Mouse (Mus musculus) cerebellum, adult 9-10 months (tissue): ENCODE data around the gene Gabbr2.

Source experiments
- DNase-seq: peaks from one replicate; pipeline ENCODE4 v3.0.0; 2022

The Gabbr2 gene

DNA sequence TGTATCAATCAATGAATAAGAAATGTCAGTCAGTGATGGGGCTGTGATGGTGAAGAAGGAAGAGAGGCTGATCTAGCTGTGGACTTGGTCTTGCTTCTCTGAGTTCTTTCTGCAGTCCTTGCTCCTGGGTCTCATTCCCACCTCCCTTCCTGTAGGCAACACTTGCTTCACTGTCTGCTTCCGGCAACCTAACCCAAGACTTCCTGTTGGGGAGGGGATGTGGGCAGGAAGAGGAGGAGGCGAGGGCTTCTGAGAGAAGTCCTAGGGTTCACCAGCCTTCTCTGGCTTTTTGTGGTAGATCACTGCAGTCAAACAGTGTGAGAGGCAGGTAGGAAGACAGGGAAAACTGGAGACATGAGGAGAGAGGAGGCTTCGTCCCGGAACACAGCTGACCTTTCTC is 239.4 kb downstream of the Gabbr2 start:
- no peak for DNase-seq

DNA sequence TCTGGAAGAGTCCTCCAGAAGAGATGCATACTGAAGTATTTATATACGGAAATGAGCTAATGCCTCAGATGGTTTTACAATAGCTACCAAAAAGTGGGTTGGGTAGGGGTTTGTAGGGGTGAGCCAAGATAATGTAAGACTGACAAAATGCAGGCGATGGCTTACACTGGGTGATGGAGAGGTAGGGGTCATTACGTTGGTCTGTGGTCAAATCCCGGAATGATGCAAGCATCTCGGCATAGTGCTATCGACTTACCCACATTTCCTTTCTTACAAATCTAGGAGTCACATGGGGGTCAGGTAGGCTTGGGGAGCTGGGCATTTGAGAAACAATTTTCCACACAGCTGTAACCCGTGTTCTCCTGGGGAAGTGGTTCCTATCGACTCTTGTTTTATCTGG is 242.7 kb downstream of the Gabbr2 start:
- DNase-seq = no peak

DNA sequence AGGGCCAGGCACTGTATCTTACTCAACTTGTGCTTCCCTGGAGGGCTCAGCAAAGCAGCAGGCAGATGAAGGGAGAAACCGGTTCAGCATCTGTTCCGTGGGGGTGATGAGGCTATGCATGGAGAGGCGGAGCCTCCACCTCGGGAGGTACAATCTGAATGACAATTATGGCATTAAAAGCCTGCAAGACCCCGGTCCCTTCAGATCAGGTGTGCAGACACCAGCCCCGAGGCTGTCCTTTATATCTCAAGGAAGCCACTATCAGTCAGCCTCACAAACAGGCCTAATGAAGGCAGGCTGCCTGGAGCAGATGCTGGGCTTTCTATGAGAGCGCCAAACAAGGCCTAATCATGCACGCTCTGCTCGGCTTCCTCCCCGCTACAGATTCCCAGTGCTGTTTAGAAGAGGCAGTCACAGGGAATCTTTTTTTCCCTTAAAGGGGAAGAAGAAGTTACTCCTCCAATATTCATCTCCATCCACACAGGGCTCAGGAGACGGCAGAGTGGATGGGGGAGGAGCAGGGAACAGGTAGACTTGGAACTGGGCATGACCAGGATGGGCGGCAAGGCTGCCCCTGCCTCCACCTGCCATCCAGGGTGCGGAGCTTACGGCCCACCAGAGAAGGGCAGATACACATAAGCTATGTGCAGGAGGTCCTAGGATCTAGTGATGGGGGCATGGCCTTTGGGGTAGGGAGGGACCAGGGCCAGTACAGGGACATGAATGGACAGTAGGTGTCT is 244.5 kb downstream of the Gabbr2 start:
- no peak for DNase-seq

DNA sequence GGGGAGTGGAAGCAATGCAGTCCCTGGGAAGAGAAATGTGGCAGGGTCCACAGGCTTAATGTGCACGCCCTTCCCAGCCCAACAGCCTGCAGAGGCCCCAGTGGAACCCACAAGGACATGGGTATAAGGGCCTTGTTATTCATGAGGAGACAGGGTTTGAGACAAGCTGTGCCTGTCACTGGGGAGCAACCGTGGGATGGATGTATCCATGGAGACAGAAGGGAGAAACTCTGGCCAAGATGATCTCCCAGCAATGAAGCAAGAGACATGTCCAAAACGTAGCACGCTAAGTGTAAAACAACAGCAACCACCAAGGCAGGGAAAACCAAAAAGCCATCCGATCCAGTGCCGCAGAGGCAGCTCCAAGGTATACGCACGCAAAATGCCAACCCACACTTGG is 246.1 kb downstream of the Gabbr2 start:
- DNase-seq = no peak

DNA sequence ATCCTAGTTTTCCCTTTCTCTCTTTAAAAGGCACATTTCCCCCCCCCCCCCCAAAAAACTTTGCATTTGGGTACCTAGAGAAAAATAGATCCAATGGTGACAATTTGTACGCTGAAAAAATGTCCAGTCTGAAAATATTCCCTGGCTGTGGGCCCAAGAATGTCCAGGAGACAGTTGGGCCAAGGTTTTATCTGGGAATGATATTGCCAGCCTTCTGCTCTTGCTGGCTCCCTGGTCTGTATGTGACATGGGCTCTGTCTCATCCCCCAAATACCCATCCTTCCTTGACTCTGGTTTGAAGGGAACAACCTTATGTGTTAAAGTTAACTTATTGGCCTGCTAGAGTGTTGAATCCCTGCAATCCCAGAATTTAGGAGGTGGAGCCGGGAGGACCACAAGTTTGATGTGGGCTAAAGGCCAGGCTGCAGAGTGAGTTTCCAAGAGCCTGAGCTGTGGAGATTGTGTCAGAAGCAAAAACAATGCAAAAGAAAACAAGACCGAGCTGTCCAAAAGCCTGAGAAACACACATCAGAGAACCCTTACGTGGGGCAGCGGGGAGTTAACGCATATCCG is 247.0 kb downstream of the Gabbr2 start:
- DNase-seq = peak; percentile 88

DNA sequence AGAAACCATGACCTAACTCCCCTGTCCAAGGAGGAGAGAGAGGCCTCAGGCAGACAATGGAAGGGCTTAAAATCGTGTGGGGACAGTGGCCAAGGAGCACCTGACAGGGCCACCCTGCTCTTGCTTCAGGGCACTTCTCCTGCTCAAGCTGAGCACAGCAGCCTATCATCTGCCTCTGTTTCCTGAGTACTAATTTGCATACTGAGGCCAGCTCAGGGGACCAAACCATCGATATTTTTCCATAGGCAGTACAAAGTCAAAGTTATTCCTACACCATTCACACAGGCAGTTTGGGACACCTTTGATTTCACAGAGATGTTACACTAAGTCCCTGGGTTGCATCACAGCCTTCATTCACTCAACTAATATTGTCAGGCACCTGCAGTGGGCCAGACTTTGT is 249.1 kb downstream of the Gabbr2 start:
- no peak for DNase-seq

DNA sequence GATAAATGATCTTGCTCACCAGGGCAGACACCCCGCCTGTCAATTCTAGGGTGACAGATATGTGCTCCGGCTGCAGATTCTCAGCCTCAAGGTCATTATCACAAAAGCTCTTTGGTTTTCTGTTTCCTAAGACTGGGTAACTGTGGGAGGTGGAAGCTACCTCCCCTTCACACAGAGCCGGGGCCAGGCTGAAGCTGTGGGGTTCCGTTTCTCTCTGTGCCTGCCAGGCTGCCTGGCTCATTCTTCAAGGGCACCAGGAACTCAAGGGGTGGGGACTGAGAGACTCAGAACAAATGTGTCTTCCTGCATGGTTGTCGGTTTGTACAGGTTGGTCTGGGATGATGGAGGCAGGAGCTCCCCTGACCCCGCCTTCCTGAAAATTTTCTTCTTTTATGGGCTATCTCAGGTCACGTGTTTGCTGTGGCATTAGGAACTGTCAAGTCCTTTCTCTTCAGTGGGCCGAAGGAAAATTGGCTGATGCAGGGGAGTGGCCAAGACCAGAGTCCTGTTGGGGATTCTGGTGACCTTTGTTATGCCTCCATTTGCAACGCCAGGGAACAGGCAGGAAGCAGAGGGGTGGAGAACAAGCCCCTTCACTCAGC is 254.7 kb downstream of the Gabbr2 start:
- DNase-seq = peak; percentile 67

DNA sequence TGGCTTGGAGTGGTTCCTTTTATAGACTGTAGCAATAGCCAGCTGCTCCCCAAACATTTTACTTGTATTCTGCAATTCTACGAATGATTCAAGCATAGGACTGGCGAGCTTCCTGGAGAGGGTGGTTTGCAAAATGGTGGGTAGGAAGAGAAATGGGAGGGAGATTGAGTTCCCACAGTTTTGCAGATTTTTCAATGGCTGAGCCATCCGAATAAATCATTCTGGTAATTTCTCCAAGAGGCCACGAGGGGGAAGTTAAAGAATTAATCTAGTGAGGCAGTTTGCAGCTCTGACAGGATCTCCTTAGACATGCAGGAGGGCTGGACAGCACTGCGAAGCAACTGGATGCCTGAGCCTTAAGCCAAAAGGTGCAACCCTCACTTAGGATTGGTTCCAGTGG is 256.8 kb downstream of the Gabbr2 start:
- no peak for DNase-seq

DNA sequence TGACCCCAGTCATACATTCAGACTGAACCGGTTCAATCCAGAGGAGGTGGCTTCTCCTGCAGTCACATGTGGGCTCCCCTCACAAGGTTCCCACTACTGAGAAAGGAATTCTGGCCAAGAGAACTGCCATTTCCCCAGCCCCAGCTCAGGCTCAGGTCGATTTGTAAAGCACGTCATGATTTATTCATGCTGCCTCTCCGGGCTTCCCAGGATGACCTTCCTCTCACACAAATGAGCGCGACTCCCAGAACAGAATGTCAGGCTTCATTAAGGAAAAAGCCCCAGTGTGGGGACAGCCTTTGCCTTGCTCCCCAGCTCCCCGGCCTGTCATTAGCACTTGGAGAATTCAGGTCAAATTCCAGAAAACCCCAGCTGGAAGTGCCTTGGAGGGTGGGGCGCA is 260.1 kb downstream of the Gabbr2 start:
- no peak for DNase-seq

DNA sequence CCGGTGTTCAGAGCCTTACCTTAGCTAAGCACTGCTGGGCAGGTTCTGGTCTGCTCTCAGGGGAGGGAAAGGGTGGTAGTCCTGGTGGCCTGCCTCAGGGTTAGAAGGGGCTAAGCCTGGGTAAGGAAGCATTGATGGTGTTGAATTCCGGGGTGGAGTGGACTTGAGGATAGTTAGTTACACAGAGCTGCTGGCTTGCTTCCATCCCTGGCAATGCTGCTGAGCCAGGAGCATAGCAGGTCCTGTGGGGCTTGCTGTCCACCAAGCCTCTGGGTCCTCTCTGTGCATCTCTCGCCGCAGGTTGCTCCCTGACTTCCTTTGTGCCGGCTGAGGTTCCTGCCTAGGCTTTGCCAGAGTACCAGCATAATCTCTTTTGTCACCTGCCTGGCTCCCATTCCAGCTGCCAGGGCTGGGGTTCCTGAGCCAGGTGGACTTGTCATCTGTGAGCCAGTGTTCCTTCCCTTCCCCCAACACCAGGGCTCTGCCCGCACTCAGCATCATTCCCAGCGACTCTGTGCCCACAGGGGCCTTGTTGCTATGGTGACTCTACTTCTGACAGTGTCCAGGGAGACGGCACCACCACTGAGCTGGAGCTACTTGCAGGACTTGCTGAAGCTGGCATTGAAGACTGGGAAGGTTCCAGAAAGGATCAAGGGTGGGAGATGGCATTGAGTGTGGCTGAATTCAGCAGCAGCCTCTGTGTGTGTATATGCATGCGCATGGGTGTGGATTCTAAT is 262.2 kb downstream of the Gabbr2 start:
- no peak for DNase-seq

DNA sequence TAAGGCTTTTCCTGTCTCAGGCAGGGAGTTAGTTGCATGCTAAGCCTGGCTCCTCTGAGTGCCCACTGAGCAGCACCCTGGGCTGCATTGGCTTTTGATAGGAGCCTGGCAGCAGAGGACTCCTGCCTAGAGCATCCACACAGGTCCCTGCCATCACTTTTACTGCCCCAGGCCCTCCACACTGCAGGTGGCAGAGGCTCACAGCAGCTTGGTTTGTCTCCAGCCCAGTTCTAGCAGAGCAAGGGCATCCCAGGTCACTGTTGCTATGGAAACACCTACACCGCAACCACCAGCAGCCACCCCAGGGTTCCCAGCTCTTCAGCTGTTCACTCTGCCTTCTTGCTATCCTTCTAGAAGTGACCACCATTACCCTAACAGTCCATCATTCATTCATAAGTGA is 263.4 kb downstream of the Gabbr2 start:
- DNase-seq = no peak

DNA sequence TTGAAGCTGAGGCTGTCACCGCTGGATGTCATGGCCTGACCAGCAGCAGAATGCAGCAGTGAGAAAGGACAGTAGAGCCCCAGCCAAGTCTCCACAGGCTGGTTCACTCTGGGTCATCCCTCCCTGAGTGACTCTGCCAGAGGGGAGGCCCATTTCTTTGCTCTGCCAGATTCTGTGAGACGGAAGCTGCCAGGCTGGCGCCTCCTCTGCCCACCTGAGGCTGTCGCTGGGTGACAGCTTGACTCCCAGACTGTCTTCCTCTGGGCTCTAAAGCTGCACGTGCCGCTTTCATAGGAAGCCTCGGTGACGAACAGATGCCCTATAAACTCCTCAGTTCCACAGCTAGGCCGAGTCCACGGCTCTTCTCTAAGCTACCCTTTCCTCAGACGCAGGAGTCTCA is 264.5 kb downstream of the Gabbr2 start:
- DNase-seq = no peak

DNA sequence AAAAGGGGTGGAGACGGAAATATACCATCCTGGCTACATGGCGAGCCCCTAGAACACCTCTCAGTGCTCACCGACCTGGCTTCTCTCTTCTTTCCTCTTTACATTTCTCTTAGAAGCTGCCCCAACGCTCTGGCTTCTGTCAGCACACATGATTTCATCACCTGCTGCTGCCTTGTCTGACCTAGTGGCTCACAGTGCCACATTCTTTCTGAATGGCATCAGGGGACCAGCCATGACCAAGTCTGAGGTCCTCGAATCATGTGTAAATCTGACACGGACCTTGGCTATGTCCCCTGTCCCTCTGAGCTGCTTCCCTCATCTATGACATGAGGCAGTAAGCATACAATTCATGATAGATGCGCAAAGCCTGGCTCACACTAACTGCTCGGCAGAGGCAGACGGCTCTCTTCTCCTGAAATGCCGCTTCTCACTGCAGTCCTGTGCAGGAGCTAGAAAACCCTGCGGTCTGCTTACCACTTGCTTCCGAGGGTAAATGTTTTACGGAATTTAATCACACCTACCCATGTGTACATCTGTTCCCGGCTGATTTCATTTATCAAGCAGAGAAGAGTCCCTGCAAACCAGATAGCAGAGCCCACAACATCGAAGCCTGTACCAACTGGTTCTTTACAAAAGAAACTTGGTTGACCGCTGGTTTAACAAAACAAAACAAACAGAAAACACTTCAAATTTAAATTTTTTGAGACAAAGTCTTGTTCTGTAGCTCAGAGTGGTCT is 270.7 kb downstream of the Gabbr2 start:
- no peak for DNase-seq

DNA sequence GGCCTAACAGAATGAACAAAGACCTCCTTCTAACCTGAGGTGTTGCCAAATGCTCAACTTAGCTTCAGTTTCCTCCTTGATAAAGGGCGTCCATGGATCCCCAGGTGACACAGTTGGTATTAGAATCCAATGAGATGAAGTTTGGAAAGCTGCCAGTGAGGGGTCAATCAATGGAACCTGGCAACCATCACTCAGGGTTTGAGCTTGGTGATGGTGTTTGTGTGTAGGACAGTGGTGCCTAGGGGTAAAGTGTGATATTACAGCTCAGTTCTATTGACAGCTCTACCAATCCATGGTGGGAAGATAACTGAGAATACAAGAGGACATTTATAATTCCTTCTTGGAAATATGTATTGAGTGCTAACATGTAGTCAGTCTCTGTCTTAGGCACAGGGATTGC is 271.6 kb downstream of the Gabbr2 start:
- peak; percentile 65 for DNase-seq

DNA sequence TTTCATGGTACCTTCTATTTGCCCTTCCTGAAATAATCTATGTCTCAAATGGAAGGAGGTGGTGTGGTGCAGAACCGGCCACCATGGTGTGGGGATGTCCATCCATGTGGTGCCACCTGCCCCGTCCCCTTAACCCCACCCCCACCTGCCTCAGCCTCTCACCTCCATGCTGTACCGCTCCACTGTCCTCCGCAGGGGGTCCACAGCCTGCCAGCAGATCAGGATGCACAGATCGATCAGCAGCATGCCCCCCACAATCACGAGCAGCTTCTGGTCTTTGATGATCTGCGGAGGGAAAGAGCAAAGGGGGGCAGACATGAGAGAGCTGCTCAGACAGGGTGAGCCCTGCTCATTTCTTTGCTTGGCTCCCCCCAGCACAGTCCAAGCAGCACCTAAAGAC is 273.0 kb downstream of the Gabbr2 start:
- DNase-seq = no peak

DNA sequence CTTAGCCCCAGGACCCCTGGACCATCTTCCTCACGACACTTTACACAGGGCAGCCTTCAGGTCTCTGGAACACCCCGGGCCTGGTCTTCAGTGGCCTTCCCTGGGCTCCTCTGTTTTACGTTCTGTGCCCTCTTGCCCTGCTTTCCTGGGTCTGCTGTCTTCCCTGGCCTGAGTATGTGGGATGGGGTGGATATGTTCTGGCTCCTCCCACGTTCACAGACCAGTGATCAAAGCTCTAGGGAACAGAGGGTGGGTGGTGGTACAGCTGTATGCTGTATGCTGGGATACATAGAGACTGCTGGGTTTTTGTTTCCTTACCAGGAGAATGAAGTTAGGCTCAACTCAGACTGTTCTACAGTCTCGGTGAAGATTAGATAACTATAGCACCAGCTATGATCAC is 274.5 kb downstream of the Gabbr2 start:
- DNase-seq = no peak

DNA sequence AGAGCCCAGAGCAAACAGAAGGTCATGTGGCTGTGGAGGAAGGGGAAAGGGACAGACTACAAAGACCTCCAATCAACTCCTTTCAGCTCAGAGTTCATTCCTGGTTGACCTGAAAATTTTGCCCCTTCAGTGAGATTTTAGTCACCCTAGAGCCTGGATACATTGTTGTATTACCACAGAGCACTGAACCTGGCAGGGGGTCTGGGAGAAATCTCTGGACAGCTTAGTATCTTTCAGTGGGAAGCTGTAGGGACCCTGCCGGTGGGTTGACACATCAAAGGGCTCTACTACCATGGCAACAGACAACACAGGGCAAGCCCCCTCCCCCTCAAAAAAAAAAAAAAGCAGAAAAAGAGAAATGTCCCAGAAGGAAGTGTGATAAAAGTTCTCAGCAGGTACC is 275.3 kb downstream of the Gabbr2 start:
- no peak for DNase-seq

DNA sequence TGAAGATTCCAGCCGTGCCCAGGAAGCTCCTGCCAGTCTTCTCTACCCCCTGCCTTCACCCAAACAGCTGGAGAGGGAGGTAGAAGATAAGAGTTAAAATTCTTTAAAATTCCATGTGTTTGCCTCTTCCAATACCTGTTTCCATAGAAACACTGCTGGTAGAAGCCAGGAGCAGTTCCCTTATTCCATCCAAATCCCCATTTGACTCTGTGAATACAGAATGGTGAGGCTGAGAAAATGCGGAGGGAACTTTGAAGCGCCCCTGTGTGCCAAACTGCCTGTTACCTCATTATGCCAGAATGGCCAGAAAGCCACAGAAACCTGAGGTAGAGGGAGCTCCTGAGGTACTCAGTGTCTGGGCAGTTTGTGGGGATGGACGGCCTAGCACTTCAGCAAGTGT is 281.1 kb downstream of the Gabbr2 start:
- no peak for DNase-seq

DNA sequence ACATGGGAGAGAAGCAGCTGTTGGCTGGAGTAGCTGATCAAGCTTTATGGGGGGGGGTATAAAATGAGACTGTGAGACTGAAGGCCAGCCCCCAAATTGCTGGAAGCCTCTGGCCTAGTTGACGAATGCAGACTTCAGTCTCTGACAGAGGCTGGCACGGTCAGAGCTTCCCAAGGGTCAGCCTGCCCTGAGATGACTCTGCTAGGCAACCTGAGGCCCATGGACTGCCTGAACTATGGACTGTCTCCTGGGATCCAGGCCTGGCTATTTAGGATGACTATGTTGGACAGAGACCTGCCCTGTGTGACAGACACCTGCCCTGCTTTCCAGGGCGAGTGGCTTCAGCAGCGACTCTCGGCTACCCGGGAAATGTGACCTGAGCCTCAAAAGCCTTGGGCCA is 281.7 kb downstream of the Gabbr2 start:
- no peak for DNase-seq

DNA sequence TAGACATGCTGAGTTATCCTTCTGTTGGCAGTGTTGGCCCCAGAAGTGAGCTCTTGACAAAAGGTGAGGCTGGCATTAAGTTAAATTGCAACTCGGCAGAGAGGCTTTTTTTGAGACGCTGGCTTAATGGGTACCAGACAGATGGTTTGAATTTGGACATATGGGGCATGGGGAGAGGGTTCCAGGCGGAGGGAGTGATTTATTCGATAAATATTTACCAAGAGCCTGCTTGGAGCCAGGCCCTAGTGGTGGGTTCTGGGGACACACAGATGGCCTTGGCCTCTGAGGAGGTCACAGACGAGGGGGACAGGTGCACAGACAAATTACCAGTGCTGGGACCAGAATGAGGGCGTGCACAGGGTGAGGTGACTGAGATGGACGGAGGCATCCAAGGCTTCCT is 282.2 kb downstream of the Gabbr2 start:
- peak; percentile 94 for DNase-seq

DNA sequence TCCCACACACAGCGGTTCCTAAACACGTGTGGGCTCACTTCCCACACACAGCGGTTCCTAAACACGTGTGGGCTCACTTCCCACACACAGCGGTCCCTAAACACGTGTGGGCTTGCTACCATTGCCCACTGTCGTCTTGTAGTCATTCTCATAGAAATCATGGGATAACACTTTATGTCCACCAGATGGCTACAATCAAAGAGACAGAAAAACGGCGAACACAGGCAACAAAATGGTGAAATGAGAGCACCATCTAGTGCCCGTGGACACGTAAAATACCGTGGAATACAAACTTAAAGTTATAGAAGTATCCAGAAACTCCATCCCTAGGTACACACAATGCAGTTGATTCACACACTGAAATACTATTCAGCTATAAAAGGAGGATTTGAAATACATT is 285.9 kb downstream of the Gabbr2 start:
- no peak for DNase-seq

DNA sequence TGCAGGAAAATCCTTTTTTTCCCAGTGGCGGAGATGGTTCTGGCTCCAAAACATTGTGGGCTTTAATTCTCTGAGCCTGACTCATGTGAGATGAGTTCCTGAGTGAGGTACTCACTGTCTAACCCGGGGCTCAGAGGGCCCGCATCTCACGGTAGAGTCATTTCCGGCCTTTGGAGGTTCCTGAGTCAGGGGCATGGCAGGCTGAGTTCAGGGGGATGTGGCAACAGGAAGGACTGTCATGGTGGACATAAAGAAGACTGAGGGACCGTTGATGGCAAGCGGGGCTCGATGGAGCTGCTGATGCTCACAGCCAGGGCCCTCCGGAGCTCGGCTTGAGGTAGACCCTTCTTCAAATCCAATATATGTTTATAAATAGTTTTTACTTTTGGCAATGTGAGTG is 288.5 kb downstream of the Gabbr2 start:
- DNase-seq = no peak

DNA sequence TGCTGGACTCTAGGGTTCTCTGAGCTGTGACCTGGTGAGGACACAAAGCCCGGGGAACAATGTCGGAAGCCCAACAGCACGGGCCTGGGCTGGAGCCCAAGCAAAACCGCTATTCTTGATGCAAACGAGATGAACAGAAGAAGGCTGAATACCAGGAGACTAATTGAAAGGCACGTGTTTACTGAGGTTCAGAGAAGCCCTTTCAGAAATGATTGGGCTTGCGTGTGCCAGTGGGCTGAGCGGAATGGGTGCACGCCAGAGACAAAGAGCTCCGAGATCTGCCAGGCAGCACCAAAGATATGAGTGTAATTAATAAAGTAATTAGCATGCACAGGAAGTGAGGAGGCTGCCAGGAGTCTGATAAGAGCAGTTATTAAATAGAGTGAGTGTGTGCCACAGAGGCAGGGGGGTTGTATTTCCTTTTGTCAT is 291.4 kb downstream of the Gabbr2 start:
- no peak for DNase-seq
